Mouse (Mus musculus): ENCODE measurements around the gene Kank1. TPM values are rescaled to one million over a fixed set of nuclear protein-coding genes. Genes with fewer than 3 reads are reported as not detected.

Gene Kank1
- polyA plus RNA-seq, 1 experiment from 2014 or later = 16.6 TPM

GRCm38 (mm10) chr19:25311626-25312025, 74.9 kb downstream of the Kank1 start:
- no peaks in the 10 kb centered on the region for H3K36me3 ChIP-seq (ENCODE audit: control insufficient read depth, insufficient read depth, low read length)
- no peak overlapping the region for H3K4me3 ChIP-seq (ENCODE audit: low read depth, low read length)
- ATAC-seq (ENCODE audit: low read depth) = no peak; the same call in 1 of the 2 replicates
- H3K27ac ChIP-seq (replicated peaks; ENCODE audit: low read depth, low read length) = no peak overlapping the region
- WGBS = 36% methylated on average over 7 of the region's 7 CpGs
- H3K9ac ChIP-seq (ENCODE audit: low read depth, low read length) = no peak overlapping the region
- no peaks in the 10 kb centered on the region for H3K27me3 ChIP-seq (replicated peaks; ENCODE audit: control insufficient read depth, insufficient read depth, low read length)
- H3K9me3 ChIP-seq (ENCODE audit: control insufficient read depth, low read length) = no peaks in the 10 kb centered on the region
- DNase-seq (ENCODE audit: low spot score) = peak; percentile 43
- peaks cover 8% of the 10 kb centered on the region for H3K4me1 ChIP-seq (ENCODE audit: control insufficient read depth, insufficient read depth, low read length)
- no peak overlapping the region for H3K4me2 ChIP-seq (ENCODE audit: low read depth, low read length)

GRCm38 (mm10) chr19:25315458-25315889, 78.7 kb downstream of the Kank1 start:
- Histone ChIP-seq H3K36me3 (ENCODE audit: control insufficient read depth, insufficient read depth, low read length) (no peaks in the 10 kb centered on the region), H3K9me3 (ENCODE audit: control insufficient read depth, low read length) (no peaks in the 10 kb centered on the region), H3K27me3 (replicated peaks; ENCODE audit: control insufficient read depth, insufficient read depth, low read length) (no peaks in the 10 kb centered on the region), H3K4me3 (ENCODE audit: low read depth, low read length) (no peak overlapping the region), H3K4me1 (ENCODE audit: control insufficient read depth, insufficient read depth, low read length) (peaks cover 2% of the 10 kb centered on the region; the same call in 1 of the 2 replicates), H3K4me2 (ENCODE audit: low read depth, low read length) (no peak overlapping the region), H3K27ac (replicated peaks; ENCODE audit: low read depth, low read length) (no peak overlapping the region), H3K9ac (ENCODE audit: low read depth, low read length) (no peak overlapping the region)
- no peak for DNase-seq (ENCODE audit: low spot score)
- no peak for ATAC-seq (ENCODE audit: low read depth)
- WGBS = 39% methylated on average over 14 of the region's 14 CpGs

- Histone ChIP-seq H3K36me3 (ENCODE audit: control insufficient read depth, insufficient read depth, low read length) (no peaks in the 10 kb centered on the region), H3K9ac (ENCODE audit: low read depth, low read length) (no peak overlapping the region), H3K4me3 (ENCODE audit: low read depth, low read length) (no peak overlapping the region), H3K9me3 (ENCODE audit: control insufficient read depth, low read length) (no peaks in the 10 kb centered on the region), H3K27ac (replicated peaks; ENCODE audit: low read depth, low read length) (no peak overlapping the region), H3K27me3 (replicated peaks; ENCODE audit: control insufficient read depth, insufficient read depth, low read length) (no peaks in the 10 kb centered on the region), H3K4me1 (ENCODE audit: control insufficient read depth, insufficient read depth, low read length) (peaks cover 2% of the 10 kb centered on the region; the same call in 1 of the 2 replicates), H3K4me2 (ENCODE audit: low read depth, low read length) (no peak overlapping the region)
- no peak for ATAC-seq (ENCODE audit: low read depth)
- WGBS = 81% methylated on average over 5 of the region's 5 CpGs
- no peak for DNase-seq (ENCODE audit: low spot score)
Observed at GRCm38 (mm10) chr19:25315993-25316392, 79.2 kb downstream of the Kank1 start.

GRCm38 (mm10) chr19:25324265-25324664, 87.5 kb downstream of the Kank1 start:
- 62% methylated on average over 7 of the region's 7 CpGs for WGBS
- peaks cover 4% of the 10 kb centered on the region; the same call in 1 of the 2 replicates for H3K4me1 ChIP-seq (ENCODE audit: control insufficient read depth, insufficient read depth, low read length)
- no peaks in the 10 kb centered on the region for H3K27me3 ChIP-seq (replicated peaks; ENCODE audit: control insufficient read depth, insufficient read depth, low read length)
- ATAC-seq (ENCODE audit: low read depth) = no peak
- H3K9ac ChIP-seq (ENCODE audit: low read depth, low read length) = no peak overlapping the region
- H3K4me2 ChIP-seq (ENCODE audit: low read depth, low read length) = no peak overlapping the region
- H3K36me3 ChIP-seq (ENCODE audit: control insufficient read depth, insufficient read depth, low read length) = no peaks in the 10 kb centered on the region
- H3K4me3 ChIP-seq (ENCODE audit: low read depth, low read length) = no peak overlapping the region
- H3K9me3 ChIP-seq (ENCODE audit: control insufficient read depth, low read length) = no peaks in the 10 kb centered on the region
- DNase-seq (ENCODE audit: low spot score) = no peak
- H3K27ac ChIP-seq (replicated peaks; ENCODE audit: low read depth, low read length) = no peak overlapping the region

- Histone ChIP-seq H3K4me3 (ENCODE audit: low read depth, low read length) (no peak overlapping the region), H3K4me2 (ENCODE audit: low read depth, low read length) (no peak overlapping the region), H3K9ac (ENCODE audit: low read depth, low read length) (no peak overlapping the region), H3K9me3 (ENCODE audit: control insufficient read depth, low read length) (no peaks in the 10 kb centered on the region), H3K36me3 (ENCODE audit: control insufficient read depth, insufficient read depth, low read length) (no peaks in the 10 kb centered on the region), H3K4me1 (ENCODE audit: control insufficient read depth, insufficient read depth, low read length) (peaks cover 4% of the 10 kb centered on the region; the same call in 1 of the 2 replicates), H3K27ac (replicated peaks; ENCODE audit: low read depth, low read length) (no peak overlapping the region), H3K27me3 (replicated peaks; ENCODE audit: control insufficient read depth, insufficient read depth, low read length) (no peaks in the 10 kb centered on the region)
- DNase-seq (ENCODE audit: low spot score) = no peak
- ATAC-seq (ENCODE audit: low read depth) = no peak
- 49% methylated on average over 9 of the region's 9 CpGs for WGBS
Observed at GRCm38 (mm10) chr19:25325113-25326001, 88.6 kb downstream of the Kank1 start.

GRCm38 (mm10) chr19:25326002-25326300, 89.2 kb downstream of the Kank1 start:
- Histone ChIP-seq H3K9me3 (ENCODE audit: control insufficient read depth, low read length) (no peaks in the 10 kb centered on the region), H3K27ac (replicated peaks; ENCODE audit: low read depth, low read length) (no peak overlapping the region), H3K4me2 (ENCODE audit: low read depth, low read length) (no peak overlapping the region), H3K27me3 (replicated peaks; ENCODE audit: control insufficient read depth, insufficient read depth, low read length) (no peaks in the 10 kb centered on the region), H3K9ac (ENCODE audit: low read depth, low read length) (no peak overlapping the region), H3K4me3 (ENCODE audit: low read depth, low read length) (no peak overlapping the region), H3K36me3 (ENCODE audit: control insufficient read depth, insufficient read depth, low read length) (no peaks in the 10 kb centered on the region), H3K4me1 (ENCODE audit: control insufficient read depth, insufficient read depth, low read length) (peaks cover 4% of the 10 kb centered on the region; the same call in 1 of the 2 replicates)
- no peak for ATAC-seq (ENCODE audit: low read depth)
- no peak for DNase-seq (ENCODE audit: low spot score)
- WGBS = 55% methylated on average over 4 of the region's 4 CpGs

- Histone ChIP-seq H3K4me1 (ENCODE audit: control insufficient read depth, insufficient read depth, low read length) (peaks cover 4% of the 10 kb centered on the region; the same call in 1 of the 2 replicates), H3K4me2 (ENCODE audit: low read depth, low read length) (no peak overlapping the region), H3K36me3 (ENCODE audit: control insufficient read depth, insufficient read depth, low read length) (no peaks in the 10 kb centered on the region), H3K4me3 (ENCODE audit: low read depth, low read length) (no peak overlapping the region), H3K27ac (replicated peaks; ENCODE audit: low read depth, low read length) (no peak overlapping the region), H3K27me3 (replicated peaks; ENCODE audit: control insufficient read depth, insufficient read depth, low read length) (no peaks in the 10 kb centered on the region), H3K9ac (ENCODE audit: low read depth, low read length) (no peak overlapping the region), H3K9me3 (ENCODE audit: control insufficient read depth, low read length) (no peaks in the 10 kb centered on the region)
- ATAC-seq (ENCODE audit: low read depth) = no peak
- WGBS = 73% methylated on average over 6 of the region's 6 CpGs
- no peak for DNase-seq (ENCODE audit: low spot score)
Observed at GRCm38 (mm10) chr19:25327633-25328032, 90.9 kb downstream of the Kank1 start.

GRCm38 (mm10) chr19:25334360-25334759, 97.6 kb downstream of the Kank1 start:
- H3K27ac ChIP-seq (replicated peaks; ENCODE audit: low read depth, low read length) = no peak overlapping the region
- no peak overlapping the region for H3K4me3 ChIP-seq (ENCODE audit: low read depth, low read length)
- no peaks in the 10 kb centered on the region for H3K4me1 ChIP-seq (ENCODE audit: control insufficient read depth, insufficient read depth, low read length)
- no peak overlapping the region for H3K4me2 ChIP-seq (ENCODE audit: low read depth, low read length)
- no peak overlapping the region for H3K9ac ChIP-seq (ENCODE audit: low read depth, low read length)
- H3K9me3 ChIP-seq (ENCODE audit: control insufficient read depth, low read length) = no peaks in the 10 kb centered on the region
- ATAC-seq (ENCODE audit: low read depth) (no peak), DNase-seq (ENCODE audit: low spot score) (peak; percentile 64)
- H3K36me3 ChIP-seq (ENCODE audit: control insufficient read depth, insufficient read depth, low read length) = no peaks in the 10 kb centered on the region
- WGBS = 52% methylated on average over 3 of the region's 3 CpGs
- H3K27me3 ChIP-seq (replicated peaks; ENCODE audit: control insufficient read depth, insufficient read depth, low read length) = no peaks in the 10 kb centered on the region

- WGBS = 83% methylated on average over 8 of the region's 8 CpGs
- no peak overlapping the region for H3K9ac ChIP-seq (ENCODE audit: low read depth, low read length)
- no peaks in the 10 kb centered on the region for H3K27me3 ChIP-seq (replicated peaks; ENCODE audit: control insufficient read depth, insufficient read depth, low read length)
- no peak overlapping the region for H3K4me2 ChIP-seq (ENCODE audit: low read depth, low read length)
- no peak overlapping the region for H3K27ac ChIP-seq (replicated peaks; ENCODE audit: low read depth, low read length)
- no peaks in the 10 kb centered on the region for H3K4me1 ChIP-seq (ENCODE audit: control insufficient read depth, insufficient read depth, low read length)
- DNase-seq (ENCODE audit: low spot score) (no peak), ATAC-seq (ENCODE audit: low read depth) (no peak)
- H3K4me3 ChIP-seq (ENCODE audit: low read depth, low read length) = no peak overlapping the region
- H3K9me3 ChIP-seq (ENCODE audit: control insufficient read depth, low read length) = no peaks in the 10 kb centered on the region
- H3K36me3 ChIP-seq (ENCODE audit: control insufficient read depth, insufficient read depth, low read length) = no peaks in the 10 kb centered on the region
Observed at GRCm38 (mm10) chr19:25336731-25337130, 100.0 kb downstream of the Kank1 start.
